Mouse (Mus musculus): ENCODE results near the gene Clic5.

Gene Clic5

GRCm38 (mm10) chr17:44202952-44203351 is 14.6 kb downstream of the Clic5 start:
- DNase-seq, result no peak

GRCm38 (mm10) chr17:44204787-44205186 is 16.4 kb downstream of the Clic5 start:
- no peak for DNase-seq

DNA sequence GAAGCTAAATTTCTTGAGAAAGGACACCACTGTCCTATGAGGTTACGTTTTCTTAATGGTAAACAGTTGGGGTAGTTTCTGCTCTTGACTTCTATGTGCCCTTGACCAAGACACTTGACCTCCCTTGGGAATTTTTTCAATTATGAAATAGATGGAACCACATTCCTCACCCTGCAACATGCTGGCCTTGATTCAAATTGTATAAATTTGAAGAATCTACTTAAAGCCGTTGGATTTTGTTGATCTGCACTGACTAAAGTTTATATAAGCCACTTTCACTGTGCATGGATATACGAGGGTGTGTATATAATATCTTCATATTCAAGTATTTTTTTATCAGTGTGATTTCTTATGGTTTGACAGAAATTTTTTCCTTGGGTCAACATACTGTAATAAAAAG is 17.2 kb downstream of the Clic5 start:
- DNase-seq, result no peak

GRCm38 (mm10) chr17:44208900-44209299 is 20.5 kb downstream of the Clic5 start:
- no peak for DNase-seq

DNA sequence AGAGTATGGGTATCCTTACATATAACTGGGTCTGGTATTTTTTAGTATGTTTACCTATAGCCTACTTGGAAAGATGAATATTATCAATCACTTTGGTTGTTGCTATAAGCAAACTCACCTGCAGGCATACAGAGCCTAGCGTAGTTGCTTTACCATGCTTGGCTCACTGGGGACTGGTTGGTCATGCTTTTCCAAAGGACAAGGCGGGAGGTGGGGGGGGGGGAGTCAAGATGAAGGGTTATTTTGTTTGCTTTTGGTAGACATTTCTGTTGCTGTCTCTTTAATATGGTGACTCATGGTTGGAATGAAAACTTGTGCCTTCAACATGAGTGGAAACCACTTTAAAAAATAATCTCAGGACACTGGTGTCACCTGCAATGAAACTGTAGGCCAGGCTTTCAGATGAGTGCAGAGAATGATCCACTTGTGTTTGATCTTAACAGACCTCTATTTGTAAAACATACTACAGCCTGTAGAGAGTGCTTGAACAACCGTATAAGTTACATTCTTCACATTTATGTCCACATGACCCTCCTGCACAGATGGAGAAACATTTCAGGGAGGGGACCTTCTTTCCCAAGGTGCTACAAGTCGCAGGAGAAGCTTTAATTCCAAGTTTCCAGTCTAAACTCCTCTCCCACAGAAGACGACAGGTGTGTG is 24.7 kb downstream of the Clic5 start:
- no peak for DNase-seq

DNA sequence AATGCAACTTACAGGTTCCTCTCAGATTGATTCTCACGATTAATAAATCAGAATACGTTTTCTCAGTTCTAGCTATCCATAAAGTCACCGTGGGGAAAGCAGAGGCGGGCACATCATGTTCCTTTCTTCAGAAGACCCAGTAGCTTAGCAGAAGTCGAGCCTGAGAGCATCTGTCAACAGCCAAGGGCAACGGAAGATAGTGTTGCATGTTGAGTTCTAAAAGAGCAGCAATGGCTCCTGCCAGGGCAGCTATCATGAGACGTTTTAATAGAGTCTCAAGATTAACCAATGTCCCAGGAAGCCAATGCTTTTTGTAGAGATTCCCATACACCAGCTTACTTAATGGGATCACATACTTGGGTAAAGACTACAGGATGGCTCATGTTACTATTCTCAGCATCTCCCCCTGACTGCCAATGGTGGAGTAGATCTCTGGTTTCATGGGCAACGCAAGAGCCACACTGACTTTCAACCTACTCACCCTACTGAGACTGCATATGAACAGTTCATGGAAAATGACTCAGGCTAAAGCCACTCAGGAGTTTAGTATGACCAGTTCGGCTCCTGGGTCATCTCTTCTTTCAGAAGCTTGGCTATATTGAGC is 26.9 kb downstream of the Clic5 start:
- no peak for DNase-seq

- no peak for DNase-seq
Measured at GRCm38 (mm10) chr17:44217185-44217584, 28.8 kb downstream of the Clic5 start.

DNA sequence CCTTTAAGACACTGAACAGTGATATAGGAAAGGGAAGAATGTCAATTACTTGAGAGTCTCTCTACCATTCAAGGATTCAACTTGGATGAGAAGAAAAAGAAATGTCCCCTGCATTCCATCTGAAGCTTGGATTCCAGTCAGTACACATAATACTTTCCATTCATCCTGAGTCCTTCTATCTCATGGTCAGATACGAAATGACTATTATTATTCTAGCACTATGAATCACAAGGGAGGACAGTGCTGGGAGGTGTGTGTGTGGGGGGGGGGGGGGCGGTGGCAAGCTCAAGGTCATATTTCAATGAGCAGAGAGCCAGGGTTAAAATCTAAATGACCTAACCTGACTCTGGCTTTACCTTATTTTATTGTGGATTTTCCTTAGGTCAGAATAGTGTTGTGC is 31.6 kb downstream of the Clic5 start:
- no peak for DNase-seq

- no peak for DNase-seq
Measured at GRCm38 (mm10) chr17:44228428-44228827, 40.0 kb downstream of the Clic5 start.

DNA sequence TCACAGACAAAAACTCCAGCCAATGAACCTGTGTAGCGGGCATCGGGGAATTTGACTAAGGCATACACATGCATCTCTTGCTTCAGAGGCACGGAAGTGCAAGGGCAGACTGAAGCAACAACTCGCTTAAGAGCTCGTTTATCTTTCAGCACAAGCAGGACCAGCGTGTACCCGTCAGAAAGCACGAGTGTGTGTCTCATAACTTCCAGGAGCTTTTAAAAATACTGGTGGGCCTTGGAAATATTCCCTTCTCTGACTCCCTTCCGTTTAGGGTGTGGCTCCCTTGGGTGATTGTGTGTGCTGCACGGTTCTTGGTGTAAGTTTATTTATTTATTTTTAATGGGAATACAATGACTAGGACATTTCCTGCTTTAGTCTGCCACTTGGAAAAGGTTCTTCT is 41.7 kb downstream of the Clic5 start:
- DNase-seq, result no peak

DNA sequence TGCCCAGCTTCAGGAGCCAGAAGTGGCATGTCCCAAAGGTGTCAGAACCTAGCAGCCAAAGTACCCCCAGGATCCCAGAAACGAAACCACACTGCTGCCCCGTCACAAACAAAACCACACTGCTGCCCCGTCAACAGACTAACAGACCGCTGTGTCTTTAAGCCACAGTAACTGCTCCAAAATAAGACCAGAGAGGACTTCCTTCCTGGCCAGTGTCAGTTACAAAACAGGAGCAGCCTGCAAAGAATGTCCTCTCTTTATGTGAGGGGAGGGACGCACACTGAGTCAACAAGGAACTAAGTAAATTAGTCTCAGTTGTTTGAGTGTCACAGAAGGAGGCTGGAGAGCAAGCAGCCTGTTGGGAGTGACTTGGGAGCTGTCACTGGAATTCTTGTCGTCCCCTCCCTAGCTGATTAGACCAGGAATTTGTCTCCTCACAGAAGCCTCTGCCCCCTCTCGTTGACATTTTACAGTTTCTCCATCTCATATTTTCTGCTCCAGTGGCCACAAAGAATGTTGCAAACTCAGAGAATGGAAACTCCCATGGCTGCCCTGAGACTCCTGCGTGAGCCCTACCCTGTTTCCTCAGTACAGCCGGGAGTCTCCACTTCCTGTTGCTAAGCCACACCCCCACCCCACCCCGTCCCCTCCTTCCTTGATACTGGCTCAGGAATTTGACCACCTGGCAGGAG is 50.8 kb downstream of the Clic5 start:
- DNase-seq, result no peak

- no peak for DNase-seq
Measured at GRCm38 (mm10) chr17:44240742-44241141, 52.4 kb downstream of the Clic5 start.

DNA sequence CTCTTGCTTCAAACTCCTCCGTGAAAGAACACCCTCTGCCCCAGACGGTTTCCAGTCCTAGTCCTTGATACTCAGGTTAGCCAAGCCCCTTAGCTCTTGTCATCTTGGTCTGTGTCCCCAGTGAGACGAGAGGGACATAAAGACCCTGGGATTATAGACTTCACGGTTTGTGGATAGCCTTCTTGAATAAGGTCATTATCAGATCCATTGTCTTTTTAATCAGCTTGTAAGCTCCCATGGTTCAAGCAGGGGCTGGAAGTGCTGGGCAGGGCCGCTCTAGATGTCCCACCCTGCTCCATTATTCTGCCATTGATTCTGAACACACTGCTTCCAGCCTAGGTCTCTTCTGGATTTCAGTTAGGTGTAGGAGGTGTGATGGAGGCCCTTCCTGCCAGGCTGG is 55.7 kb downstream of the Clic5 start:
- no peak for DNase-seq

DNA sequence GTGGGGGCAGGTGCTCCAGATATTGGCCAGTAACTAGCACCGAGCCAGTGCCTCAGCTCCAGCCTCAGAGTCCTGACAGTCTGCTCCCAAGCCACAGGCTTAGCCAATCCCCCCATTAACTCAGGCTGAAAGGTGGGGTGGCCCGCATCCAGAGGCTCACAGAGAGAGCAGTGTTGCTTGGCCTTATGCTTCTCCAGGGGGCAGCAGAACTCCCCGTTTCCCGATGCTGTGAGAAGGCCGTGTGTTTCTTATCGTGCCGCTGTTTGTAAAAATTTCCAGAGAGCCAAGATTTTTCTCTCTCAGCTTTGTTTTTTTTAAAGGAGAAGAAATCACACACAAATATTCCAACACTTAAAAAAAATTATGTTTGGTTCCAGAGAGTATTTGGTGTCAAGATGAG is 56.2 kb downstream of the Clic5 start:
- DNase-seq, result no peak

GRCm38 (mm10) chr17:44246153-44246700 is 57.8 kb downstream of the Clic5 start:
- DNase-seq, result no peak

GRCm38 (mm10) chr17:44249544-44249943 is 61.2 kb downstream of the Clic5 start:
- DNase-seq, result no peak

DNA sequence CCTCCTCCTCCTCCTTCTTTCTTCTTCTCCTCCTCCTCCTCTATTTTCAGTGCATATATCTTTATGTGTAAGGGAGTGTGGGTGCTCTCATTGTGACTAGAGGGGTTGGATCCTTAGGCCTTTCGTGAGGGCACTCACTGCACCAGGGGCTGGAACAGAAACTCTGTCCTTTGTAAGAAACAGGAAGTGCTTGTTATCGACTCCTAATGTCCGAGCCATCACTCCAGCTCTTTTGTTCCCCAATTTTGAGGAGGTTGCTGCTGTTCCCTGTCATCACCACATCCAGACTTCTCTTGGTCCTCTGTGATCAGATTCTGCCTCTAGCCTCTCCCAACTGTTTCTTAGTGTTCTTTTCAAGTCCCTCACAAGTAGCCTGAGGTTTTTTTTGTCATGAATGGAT is 64.3 kb downstream of the Clic5 start:
- no peak for DNase-seq

GRCm38 (mm10) chr17:44254698-44255097 is 66.3 kb downstream of the Clic5 start:
- DNase-seq, result no peak

GRCm38 (mm10) chr17:44256583-44256982 is 68.2 kb downstream of the Clic5 start:
- DNase-seq, result peak; percentile 29

DNA sequence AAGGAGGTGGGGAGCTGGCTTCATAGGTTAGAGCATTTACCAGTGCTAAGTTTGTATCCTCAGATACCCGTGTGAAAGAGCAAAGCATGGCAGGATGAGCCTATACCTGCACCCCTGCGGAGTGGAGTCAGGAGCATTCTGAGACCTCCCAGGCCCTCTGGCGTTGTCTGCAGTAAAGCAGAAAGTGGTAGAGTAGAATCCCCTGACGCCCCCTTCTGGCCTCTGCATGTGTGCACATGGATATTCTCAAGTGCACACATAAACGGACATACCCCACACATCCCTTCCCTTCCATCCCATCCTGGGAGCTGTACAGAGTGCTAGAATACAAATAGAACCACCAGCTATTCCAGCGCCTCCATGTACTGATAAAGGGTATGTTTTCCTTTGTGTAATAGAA is 70.9 kb downstream of the Clic5 start:
- no peak for DNase-seq

DNA sequence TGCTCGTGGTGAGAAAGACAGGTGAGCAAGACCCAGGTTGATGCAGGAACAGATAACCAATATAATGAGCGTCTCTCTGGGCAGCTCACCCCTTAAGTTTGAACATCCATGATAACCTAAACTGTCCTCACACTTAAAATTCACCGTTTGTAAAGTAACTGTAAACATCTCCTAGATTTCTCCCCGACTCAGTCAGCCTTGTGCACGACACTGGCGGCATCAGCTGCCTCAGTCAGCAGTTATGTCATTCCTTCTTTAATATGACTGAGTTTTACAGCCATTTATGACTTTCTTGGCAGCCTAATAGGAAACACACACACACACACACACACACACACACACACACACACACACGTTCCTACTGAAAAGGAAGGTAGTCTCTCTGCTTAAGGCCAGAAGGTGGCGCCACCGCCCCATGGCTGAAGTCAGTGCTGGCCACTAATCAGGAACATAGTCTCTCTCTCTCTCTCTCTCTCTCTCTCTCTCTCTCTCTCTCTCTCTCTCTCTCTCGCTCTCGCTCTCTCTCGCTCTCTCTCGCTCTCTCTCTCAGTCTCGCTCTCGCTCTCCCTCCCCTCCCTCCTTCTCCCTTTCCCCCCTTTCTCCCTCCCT is 73.3 kb downstream of the Clic5 start:
- DNase-seq, result peak; percentile 30

DNA sequence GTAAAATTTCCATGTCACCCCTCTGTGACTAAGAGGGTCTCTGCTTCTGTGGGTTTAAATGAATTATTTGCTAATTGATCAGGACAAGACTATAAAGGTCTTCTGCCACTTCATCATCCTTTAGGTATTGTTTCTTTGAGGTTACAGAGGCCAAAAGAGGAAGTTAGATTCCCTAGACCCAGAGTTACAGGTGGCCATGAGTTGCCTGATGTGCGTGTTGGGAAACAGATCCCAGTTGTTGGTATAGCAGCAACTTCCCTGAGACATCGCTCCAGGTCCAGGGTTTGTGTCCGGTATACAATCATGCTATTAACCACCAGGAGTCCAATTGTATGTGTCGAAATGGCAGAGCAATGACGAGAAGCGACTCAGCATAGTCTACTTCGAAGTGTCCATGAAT is 81.7 kb downstream of the Clic5 start:
- DNase-seq, result no peak

GRCm38 (mm10) chr17:44271426-44271825 is 83.0 kb downstream of the Clic5 start:
- DNase-seq, result no peak

- DNase-seq, result no peak
Measured at GRCm38 (mm10) chr17:44274804-44275203, 86.4 kb downstream of the Clic5 start.

Data from cerebellum, adult 8-10 months (tissue).